Mouse (Mus musculus) C2C12 (cell line): ENCODE data around the gene Aph1c.

ENCODE experiments used
- CEBPB ChIP-seq: IDR thresholded peaks from one replicate; pipeline ENCODE4 v1.6.1; 2011; ENCODE audit warnings: low read depth, mild to moderate bottlenecking, control low read depth, moderate library complexity
- CTCF ChIP-seq: IDR thresholded peaks from one replicate; pipeline ENCODE4 v1.5.1; 2011; ENCODE audit not compliant: control insufficient read depth, insufficient read depth, insufficient read length

DNA sequence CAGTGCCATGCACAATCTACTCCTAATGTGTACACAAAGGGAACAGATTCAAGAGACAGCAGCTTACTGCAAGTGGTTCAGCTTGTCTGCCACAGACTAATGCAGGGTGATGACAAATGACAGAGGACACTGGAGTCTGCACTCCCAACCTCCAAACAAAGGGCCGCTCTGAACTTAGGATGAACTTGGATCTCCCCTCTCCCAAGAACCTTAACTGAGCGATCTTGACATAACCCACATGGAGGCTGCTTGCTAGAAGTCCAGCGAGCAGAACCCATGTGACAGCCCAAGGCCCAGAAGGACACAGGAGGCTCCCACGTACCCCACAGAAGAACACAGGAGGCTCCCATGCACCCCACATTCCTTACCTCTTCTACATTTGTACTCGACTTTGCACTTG, 16.4 kb upstream of the Aph1c start:
- no peak for TF ChIP-seq CTCF
- no peak for TF ChIP-seq CEBPB
